Mouse (Mus musculus): ENCODE results near the gene Olfr1221.
"Not testable (repeated sequence)": the region's sequence is repeated elsewhere in the genome, so short reads cannot be mapped to it uniquely, and the experiment has no call there.

Gene Olfr1221

GRCm38 (mm10) chr2:89117183-89117582 is at the start of gene Olfr1221:
Olfr1221 (minus strand) TSS chr2:89117283.
- no peak for DNase-seq

- DNase-seq, result not testable (repeated sequence)
Observed at GRCm38 (mm10) chr2:89164711-89165110, 47.6 kb upstream of the Olfr1221 start.

GRCm38 (mm10) chr2:89163991-89164390 is 46.9 kb upstream of the Olfr1221 start, which contains the start of gene Olfr1224-ps1:
Olfr1224-ps1 (minus strand) TSS chr2:89164091.
- not testable (repeated sequence) for DNase-seq

- no peak for DNase-seq
Observed at GRCm38 (mm10) chr2:89151460-89151859, 34.4 kb upstream of the Olfr1221 start, which contains the start of gene Olfr1223. Olfr1223 (minus strand) TSS chr2:89151560.

GRCm38 (mm10) chr2:89132954-89133353 is 15.9 kb upstream of the Olfr1221 start, which contains the start of gene Olfr1222:
Olfr1222 (minus strand) TSS chr2:89133054.
- no peak for DNase-seq

- no peak for DNase-seq
Observed at GRCm38 (mm10) chr2:89106735-89107134, 10.3 kb downstream of the Olfr1221 start, which contains the start of gene Olfr1220. Olfr1220 (minus strand) TSS chr2:89106835.

- DNase-seq, result no peak
Observed at GRCm38 (mm10) chr2:89105651-89106050, 11.4 kb downstream of the Olfr1221 start.

- no peak for DNase-seq
Observed at GRCm38 (mm10) chr2:89093848-89094247, 23.2 kb downstream of the Olfr1221 start.

- DNase-seq, result no peak
Observed at GRCm38 (mm10) chr2:89083413-89083812, 33.7 kb downstream of the Olfr1221 start, which contains the start of gene Olfr1219. Olfr1219 (minus strand) TSS chr2:89083513.

- DNase-seq, result no peak
Observed at GRCm38 (mm10) chr2:89081487-89081886, 35.6 kb downstream of the Olfr1221 start.

- DNase-seq, result no peak
Observed at GRCm38 (mm10) chr2:89061087-89061486, 56.0 kb downstream of the Olfr1221 start, which contains the start of gene Olfr1218. Olfr1218 (minus strand) TSS chr2:89061187.
